Mouse (Mus musculus) limb, embryonic 11.5 days (tissue): ENCODE results near the gene Gnpnat1. TPM values are rescaled to one million over a fixed set of nuclear protein-coding genes. Genes with fewer than 3 reads are reported as not detected.
"Not testable (repeated sequence)": the region's sequence is repeated elsewhere in the genome, so short reads cannot be mapped to it uniquely, and the experiment has no call there.

Experiments used
- ATAC-seq: fragments of 200-750 bp; cut with Nextera tagmentation; 2 replicates; pipeline ENCODE4 v1.8.0; 2017; ENCODE audit warnings: low read depth; ENCODE audit not compliant: insufficient number of reproducible peaks, low FRiP score, low TSS enrichment
- DNase-seq: peaks from one replicate; pipeline ENCODE4 v3.0.0-alpha.2; 2015; ENCODE audit warnings: low spot score
- H3K27ac ChIP-seq: fragments of 300-500 bp; sonication (generic); replicated peaks from 2 replicates; pipeline ENCODE4 v1.5.1; 2014; ENCODE audit warnings: low read depth, mild to moderate bottlenecking, low read length
- H3K27me3 ChIP-seq: fragments of 300-500 bp; sonication (generic); 2 replicates; pipeline ENCODE4 v1.6.1; 2014; ENCODE audit warnings: mild to moderate bottlenecking, low read length, mixed read lengths; ENCODE audit not compliant: control insufficient read depth, insufficient read depth
- H3K36me3 ChIP-seq: fragments of 300-500 bp; sonication (generic); 2 replicates; pipeline ENCODE4 v1.6.1; 2014; ENCODE audit warnings: mild to moderate bottlenecking, low read length, moderate library complexity, mixed read lengths; ENCODE audit not compliant: control insufficient read depth, insufficient read depth
- H3K4me1 ChIP-seq: fragments of 300-500 bp; sonication (generic); 2 replicates; pipeline ENCODE4 v1.6.1; 2014; ENCODE audit warnings: low read length, mixed read lengths; ENCODE audit not compliant: control insufficient read depth, insufficient read depth
- H3K4me2 ChIP-seq: fragments of 300-500 bp; sonication (generic); 2 replicates; pipeline ENCODE4 v1.6.1; 2014; ENCODE audit warnings: low read depth, mild to moderate bottlenecking, moderate library complexity; ENCODE audit not compliant: severe bottlenecking
- H3K4me3 ChIP-seq: fragments of 300-500 bp; sonication (generic); 2 replicates; pipeline ENCODE4 v1.5.1; 2014; ENCODE audit warnings: low read depth, low read length
- H3K9ac ChIP-seq: fragments of 300-500 bp; sonication (generic); 2 replicates; pipeline ENCODE4 v1.6.1; 2014; ENCODE audit warnings: mild to moderate bottlenecking, low read length
- H3K9me3 ChIP-seq: fragments of 300-500 bp; sonication (generic); 2 replicates; pipeline ENCODE4 v1.6.1; 2016; ENCODE audit warnings: low read length; ENCODE audit not compliant: control insufficient read depth
- WGBS: fragments of 180-500 bp; shearing (Covaris S2); extraction: QIAGEN DNeasy Blood & Tissue Kit; methylation state at CpG from one replicate; pipeline ENCODE4 v1.1.7; 2014; 5-methylcytosine and 5-hydroxymethylcytosine counted together
- polyA plus RNA-seq: library from polyadenylated mRNA; unstranded; fragments of >200 nt; fragmentation: Nextera tagmentation; extraction: Ambion mirVana; gene quantifications from 2 replicates; pipeline ENCODE4 v1.2.1, GENCODE M21; 2014

Gnpnat1 gene
- 54.7 and 58.3 TPM in 2 replicates for polyA plus RNA-seq

DNA sequence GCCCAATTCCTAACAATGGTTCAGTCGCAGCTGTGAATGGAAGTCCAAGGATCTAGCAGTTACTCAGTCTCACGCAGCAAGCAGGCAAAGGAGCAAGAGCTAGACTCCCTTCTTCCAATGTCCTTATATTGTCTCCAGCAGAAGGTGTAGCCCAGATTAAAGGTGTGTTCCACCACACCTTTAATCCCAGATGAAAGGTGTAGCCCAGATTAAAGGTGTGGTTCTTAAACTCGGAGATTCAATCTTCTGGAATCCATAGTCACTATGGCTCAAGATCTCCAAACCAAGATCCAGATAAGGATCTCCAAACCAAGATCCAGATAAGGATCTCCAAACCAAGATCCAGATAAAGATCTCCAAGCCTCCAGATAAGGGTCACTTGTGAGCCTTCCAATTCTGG lies at the start of gene Gnpnat1:
Gene Gnpnat1, minus strand, starts transcription at position 101 of the 400 bp plus-strand sequence.
- not testable (repeated sequence) for H3K27ac ChIP-seq, H3K4me3 ChIP-seq, H3K4me2 ChIP-seq, ATAC-seq, DNase-seq, H3K4me1 ChIP-seq, H3K9me3 ChIP-seq, H3K9ac ChIP-seq, H3K36me3 ChIP-seq, H3K27me3 ChIP-seq
- 83% methylated on average over 1 of the region's 3 CpGs for WGBS

DNA sequence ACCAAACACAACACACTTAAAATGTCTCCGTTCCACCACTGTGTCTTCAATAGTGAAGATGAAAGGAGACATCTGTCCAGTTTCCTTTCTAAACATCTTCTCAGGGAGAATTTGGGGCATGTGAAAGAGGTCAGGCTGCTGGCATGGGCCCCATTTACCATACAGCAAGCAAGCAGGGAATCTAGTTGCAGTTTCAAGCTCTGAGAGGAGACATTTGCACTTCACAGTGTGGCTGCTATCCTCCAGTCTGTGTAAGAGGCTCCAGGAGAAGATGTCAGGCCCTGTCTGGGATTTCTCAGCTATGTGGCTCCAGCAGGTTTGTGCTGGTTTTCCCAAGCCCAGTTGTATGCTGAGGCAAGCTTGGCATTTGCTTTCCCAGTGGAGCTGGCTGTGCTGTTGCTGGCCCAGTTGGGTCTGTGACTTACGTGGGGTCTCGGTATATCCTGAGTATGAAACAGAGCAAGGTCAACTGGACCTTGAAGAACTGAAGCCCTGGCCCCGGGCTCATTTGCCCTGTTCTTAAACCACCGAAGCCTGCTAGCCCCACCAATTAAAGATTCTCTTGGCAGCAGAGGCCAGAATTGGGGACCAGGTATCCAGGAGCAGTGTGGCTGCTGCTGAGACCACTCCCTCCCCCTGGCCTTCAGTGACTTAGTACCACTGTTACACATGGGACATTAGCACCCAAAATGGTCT lies 49.0 kb upstream of the Gnpnat1 start:
- DNase-seq (no peak), ATAC-seq (no peak)
- Histone ChIP-seq H3K4me2 (no peak overlapping the region), H3K36me3 (no peaks in the 10 kb centered on the region), H3K9ac (no peak overlapping the region), H3K27me3 (no peaks in the 10 kb centered on the region), H3K27ac (no peak overlapping the region), H3K4me3 (no peak overlapping the region), H3K4me1 (peaks cover 17% of the 10 kb centered on the region), H3K9me3 (no peaks in the 10 kb centered on the region)
- WGBS = 60% methylated on average over 5 of the region's 5 CpGs

DNA sequence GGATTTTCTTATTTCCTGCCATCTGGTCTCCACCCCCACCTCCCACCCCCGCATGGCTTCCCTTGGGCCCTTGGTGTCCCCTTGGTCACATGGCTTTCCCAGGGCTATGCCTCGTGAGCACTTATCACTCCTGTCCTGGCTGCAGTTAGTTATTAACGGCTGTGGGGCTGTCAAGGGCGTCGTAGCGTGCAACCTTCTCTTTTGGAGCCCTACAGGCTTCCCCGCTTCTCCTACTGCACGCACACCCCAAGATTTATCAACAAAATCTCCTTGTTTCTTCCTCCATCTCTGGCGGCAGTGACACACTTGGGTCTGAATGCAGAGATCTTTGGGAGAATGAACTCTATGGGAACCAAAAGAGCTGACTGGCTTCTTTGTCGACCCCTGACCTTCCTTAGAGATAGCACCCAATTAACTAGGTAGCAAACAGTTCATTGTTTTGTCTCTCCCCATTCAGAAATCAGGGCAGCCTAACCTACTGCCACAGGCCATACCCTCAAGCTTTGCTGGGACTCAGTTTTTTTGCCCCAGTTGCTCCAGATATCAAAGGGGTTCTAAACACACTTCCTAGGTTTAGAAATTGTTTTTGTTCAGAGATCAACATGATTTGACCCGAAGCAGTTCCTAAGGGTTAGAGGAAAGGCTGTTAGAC lies 48.3 kb upstream of the Gnpnat1 start:
- Histone ChIP-seq H3K27me3 (no peaks in the 10 kb centered on the region), H3K9ac (no peak overlapping the region), H3K4me1 (peaks cover 17% of the 10 kb centered on the region), H3K4me3 (no peak overlapping the region), H3K36me3 (no peaks in the 10 kb centered on the region), H3K9me3 (no peaks in the 10 kb centered on the region), H3K4me2 (no peak overlapping the region), H3K27ac (no peak overlapping the region)
- DNase-seq = no peak
- WGBS = 33% methylated on average over 11 of the region's 11 CpGs
- ATAC-seq = no peak

DNA sequence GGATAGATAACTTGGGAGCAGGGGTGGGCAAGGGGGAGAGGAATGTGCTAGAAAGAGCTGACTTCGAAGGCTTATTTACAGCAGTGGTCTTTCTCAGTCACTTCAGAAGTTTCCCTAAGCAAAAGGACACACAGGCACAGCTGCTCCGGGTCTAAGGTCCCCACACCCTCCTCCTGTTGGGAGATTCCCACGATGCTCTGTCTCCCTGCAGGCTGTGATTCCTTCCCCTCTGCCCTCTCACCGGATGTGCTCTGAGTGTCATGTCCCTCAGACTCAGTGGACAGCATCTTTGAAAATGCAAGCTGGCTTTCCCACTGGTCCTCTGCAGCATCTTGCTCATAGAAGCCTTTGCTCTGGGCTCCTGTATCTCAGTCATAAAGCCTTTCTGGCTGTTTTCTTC lies 47.4 kb upstream of the Gnpnat1 start:
- peaks cover 17% of the 10 kb centered on the region for H3K4me1 ChIP-seq
- DNase-seq = no peak
- H3K9me3 ChIP-seq = no peaks in the 10 kb centered on the region
- no peak overlapping the region for H3K9ac ChIP-seq
- 47% methylated on average over 4 of the region's 4 CpGs for WGBS
- no peak for ATAC-seq
- no peak overlapping the region for H3K4me3 ChIP-seq
- no peaks in the 10 kb centered on the region for H3K27me3 ChIP-seq
- H3K36me3 ChIP-seq = no peaks in the 10 kb centered on the region
- H3K27ac ChIP-seq = no peak overlapping the region
- no peak overlapping the region for H3K4me2 ChIP-seq

DNA sequence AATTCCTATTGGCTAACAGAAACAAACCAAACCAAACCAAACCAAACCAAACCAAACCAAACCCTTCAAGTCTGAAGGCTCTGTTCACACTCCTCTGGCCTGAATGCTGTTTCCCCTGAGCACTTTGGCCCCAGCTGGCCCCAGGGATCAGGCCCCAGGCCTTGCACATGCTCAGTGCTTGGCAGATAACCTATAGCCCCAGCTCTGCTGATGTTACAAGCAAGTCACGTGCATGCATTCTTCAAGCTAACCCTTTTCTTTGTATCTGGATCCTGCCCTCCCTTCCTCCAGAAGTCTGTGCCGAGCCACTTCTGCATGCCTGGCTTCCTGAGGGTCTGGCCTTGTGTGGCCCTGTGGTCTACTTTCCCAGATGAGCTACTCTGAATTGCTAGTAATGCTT lies 46.4 kb upstream of the Gnpnat1 start:
- H3K4me1 ChIP-seq = peaks cover 13% of the 10 kb centered on the region
- no peak overlapping the region for H3K4me2 ChIP-seq
- ATAC-seq = no peak
- no peaks in the 10 kb centered on the region for H3K9me3 ChIP-seq
- H3K9ac ChIP-seq = no peak overlapping the region
- no peaks in the 10 kb centered on the region for H3K27me3 ChIP-seq
- no peaks in the 10 kb centered on the region for H3K36me3 ChIP-seq
- WGBS = 48% methylated on average over 2 of the region's 2 CpGs
- H3K27ac ChIP-seq = no peak overlapping the region
- no peak overlapping the region for H3K4me3 ChIP-seq
- DNase-seq = no peak

GRCm38 (mm10) chr14:45446777-45447176 lies 42.1 kb upstream of the Gnpnat1 start:
- Histone ChIP-seq H3K9me3 (no peaks in the 10 kb centered on the region), H3K4me1 (peaks cover 11% of the 10 kb centered on the region), H3K27me3 (no peaks in the 10 kb centered on the region), H3K36me3 (no peaks in the 10 kb centered on the region), H3K4me2 (no peak overlapping the region), H3K27ac (no peak overlapping the region), H3K9ac (no peak overlapping the region), H3K4me3 (no peak overlapping the region)
- ATAC-seq (no peak), DNase-seq (no peak)
- 85% methylated on average over 3 of the region's 3 CpGs for WGBS

DNA sequence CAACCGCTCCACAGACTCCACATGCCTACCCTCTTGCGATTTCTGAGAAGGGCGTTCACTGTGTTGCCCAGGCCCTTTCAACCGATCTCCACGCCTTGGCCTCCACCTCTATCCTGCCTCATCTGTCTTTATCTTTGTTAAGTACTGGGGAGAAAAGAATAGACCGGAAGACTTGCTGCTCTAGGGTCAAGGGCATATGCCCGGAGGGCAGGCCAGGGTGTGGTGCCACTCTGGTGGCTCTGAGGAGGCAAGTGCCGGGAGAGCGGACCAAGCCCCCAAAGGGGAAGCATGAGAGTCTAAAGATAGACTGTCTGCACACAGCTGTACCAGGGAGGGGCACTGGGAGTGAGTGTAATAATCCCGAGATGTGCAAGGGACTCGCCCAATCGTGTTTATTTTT lies 40.7 kb upstream of the Gnpnat1 start:
- no peaks in the 10 kb centered on the region for H3K9me3 ChIP-seq
- H3K36me3 ChIP-seq = no peaks in the 10 kb centered on the region
- no peaks in the 10 kb centered on the region for H3K27me3 ChIP-seq
- no peak for DNase-seq
- ATAC-seq = no peak
- H3K27ac ChIP-seq = no peak overlapping the region; the same call in 1 of the 2 replicates
- WGBS = 64% methylated on average over 12 of the region's 12 CpGs
- no peak overlapping the region for H3K4me2 ChIP-seq
- no peak overlapping the region for H3K9ac ChIP-seq
- H3K4me3 ChIP-seq = no peak overlapping the region
- H3K4me1 ChIP-seq = peaks cover 14% of the 10 kb centered on the region

GRCm38 (mm10) chr14:45444870-45445269 lies 40.2 kb upstream of the Gnpnat1 start:
- DNase-seq = no peak
- H3K9me3 ChIP-seq = no peaks in the 10 kb centered on the region
- no peak overlapping the region for H3K4me2 ChIP-seq
- H3K36me3 ChIP-seq = no peaks in the 10 kb centered on the region
- H3K4me3 ChIP-seq = no peak overlapping the region
- no peak overlapping the region for H3K9ac ChIP-seq
- no peaks in the 10 kb centered on the region for H3K27me3 ChIP-seq
- no peak for ATAC-seq
- 46% methylated on average over 7 of the region's 7 CpGs for WGBS
- H3K27ac ChIP-seq = no peak overlapping the region; the same call in 1 of the 2 replicates
- H3K4me1 ChIP-seq = peaks cover 14% of the 10 kb centered on the region
